Mouse (Mus musculus) limb, embryonic 11.5 days (tissue): ENCODE measurements around the gene Plaa. TPM values are rescaled to one million over a fixed set of nuclear protein-coding genes. Genes with fewer than 3 reads are reported as not detected.

Experiments used
- ATAC-seq: fragments of 200-750 bp; cut with Nextera tagmentation; 2 replicates; pipeline ENCODE4 v1.8.0; 2017; ENCODE audit warnings: low read depth; ENCODE audit not compliant: insufficient number of reproducible peaks, low FRiP score, low TSS enrichment
- DNase-seq: peaks from one replicate; pipeline ENCODE4 v3.0.0-alpha.2; 2015; ENCODE audit warnings: low spot score
- H3K27ac ChIP-seq: fragments of 300-500 bp; sonication (generic); replicated peaks from 2 replicates; pipeline ENCODE4 v1.5.1; 2014; ENCODE audit warnings: low read depth, mild to moderate bottlenecking, low read length
- H3K27me3 ChIP-seq: fragments of 300-500 bp; sonication (generic); 2 replicates; pipeline ENCODE4 v1.6.1; 2014; ENCODE audit warnings: mild to moderate bottlenecking, low read length, mixed read lengths; ENCODE audit not compliant: control insufficient read depth, insufficient read depth
- H3K36me3 ChIP-seq: fragments of 300-500 bp; sonication (generic); 2 replicates; pipeline ENCODE4 v1.6.1; 2014; ENCODE audit warnings: mild to moderate bottlenecking, low read length, moderate library complexity, mixed read lengths; ENCODE audit not compliant: control insufficient read depth, insufficient read depth
- H3K4me1 ChIP-seq: fragments of 300-500 bp; sonication (generic); 2 replicates; pipeline ENCODE4 v1.6.1; 2014; ENCODE audit warnings: low read length, mixed read lengths; ENCODE audit not compliant: control insufficient read depth, insufficient read depth
- H3K4me2 ChIP-seq: fragments of 300-500 bp; sonication (generic); 2 replicates; pipeline ENCODE4 v1.6.1; 2014; ENCODE audit warnings: low read depth, mild to moderate bottlenecking, moderate library complexity; ENCODE audit not compliant: severe bottlenecking
- H3K4me3 ChIP-seq: fragments of 300-500 bp; sonication (generic); 2 replicates; pipeline ENCODE4 v1.5.1; 2014; ENCODE audit warnings: low read depth, low read length
- H3K9ac ChIP-seq: fragments of 300-500 bp; sonication (generic); 2 replicates; pipeline ENCODE4 v1.6.1; 2014; ENCODE audit warnings: mild to moderate bottlenecking, low read length
- H3K9me3 ChIP-seq: fragments of 300-500 bp; sonication (generic); 2 replicates; pipeline ENCODE4 v1.6.1; 2016; ENCODE audit warnings: low read length; ENCODE audit not compliant: control insufficient read depth
- WGBS: fragments of 180-500 bp; shearing (Covaris S2); extraction: QIAGEN DNeasy Blood & Tissue Kit; methylation state at CpG from one replicate; pipeline ENCODE4 v1.1.7; 2014; 5-methylcytosine and 5-hydroxymethylcytosine counted together
- polyA plus RNA-seq: library from polyadenylated mRNA; unstranded; fragments of >200 nt; fragmentation: Nextera tagmentation; extraction: Ambion mirVana; gene quantifications from 2 replicates; pipeline ENCODE4 v1.2.1, GENCODE M21; 2014

Plaa gene
- polyA plus RNA-seq, 1 experiment from 2014 or later: 86.0 TPM

DNA sequence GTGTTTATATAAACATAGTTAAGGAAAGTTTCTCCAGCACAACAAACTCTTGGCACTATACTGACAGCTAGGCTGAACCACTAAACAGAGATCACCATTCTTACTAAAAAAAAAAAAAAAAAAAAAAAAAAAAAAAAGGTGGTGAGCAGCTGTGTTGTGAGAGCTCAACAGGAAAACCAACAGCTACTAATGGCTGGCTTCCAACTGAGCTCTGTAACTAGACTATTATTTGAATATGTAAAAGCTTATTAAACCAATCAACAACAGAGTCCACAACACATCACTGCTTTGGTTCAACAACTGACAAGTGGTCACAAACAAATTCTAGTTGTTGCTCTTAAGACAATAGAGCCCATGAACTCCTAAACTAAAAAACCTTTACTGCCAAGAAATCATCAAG lies 69.8 kb downstream of the Plaa start:
- H3K9me3 ChIP-seq: no peaks in the 10 kb centered on the region
- no peak for DNase-seq

DNA sequence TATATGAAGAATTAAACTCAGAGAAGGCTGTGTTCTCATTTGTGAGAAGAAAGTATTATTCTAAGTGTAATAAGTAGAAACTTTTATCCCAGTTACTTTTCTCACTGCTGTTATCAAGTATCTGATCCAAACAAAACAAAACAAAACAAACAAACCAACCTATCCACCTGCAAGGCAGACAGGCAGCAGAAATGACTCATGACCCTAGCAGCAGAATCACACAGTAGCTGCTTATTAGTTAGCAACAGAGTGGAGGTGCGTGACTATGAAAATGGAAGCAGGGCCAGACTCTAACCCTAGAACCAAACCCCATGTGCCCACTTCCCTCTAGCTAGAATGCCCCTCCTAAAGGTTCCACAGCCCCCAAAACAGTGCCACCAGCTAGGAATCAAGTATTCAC lies 73.6 kb downstream of the Plaa start:
- no peak overlapping the region for H3K4me2 ChIP-seq
- H3K27ac ChIP-seq: no peak overlapping the region
- no peaks in the 10 kb centered on the region for H3K9me3 ChIP-seq
- DNase-seq: no peak
- no peak overlapping the region for H3K9ac ChIP-seq
- H3K4me1 ChIP-seq: no peaks in the 10 kb centered on the region
- WGBS: 93% methylated on average over 1 of the region's 1 CpGs
- no peak overlapping the region for H3K4me3 ChIP-seq
- no peaks in the 10 kb centered on the region for H3K36me3 ChIP-seq
- no peaks in the 10 kb centered on the region for H3K27me3 ChIP-seq
- no peak for ATAC-seq

More for the DNA sequence above, 69.8 kb downstream of the Plaa start:
- Histone ChIP-seq H3K9ac (no peak overlapping the region), H3K4me1 (no peaks in the 10 kb centered on the region), H3K27me3 (no peaks in the 10 kb centered on the region), H3K4me2 (no peak overlapping the region), H3K4me3 (no peak overlapping the region), H3K36me3 (no peaks in the 10 kb centered on the region), H3K27ac (no peak overlapping the region)
- no peak for ATAC-seq

DNA sequence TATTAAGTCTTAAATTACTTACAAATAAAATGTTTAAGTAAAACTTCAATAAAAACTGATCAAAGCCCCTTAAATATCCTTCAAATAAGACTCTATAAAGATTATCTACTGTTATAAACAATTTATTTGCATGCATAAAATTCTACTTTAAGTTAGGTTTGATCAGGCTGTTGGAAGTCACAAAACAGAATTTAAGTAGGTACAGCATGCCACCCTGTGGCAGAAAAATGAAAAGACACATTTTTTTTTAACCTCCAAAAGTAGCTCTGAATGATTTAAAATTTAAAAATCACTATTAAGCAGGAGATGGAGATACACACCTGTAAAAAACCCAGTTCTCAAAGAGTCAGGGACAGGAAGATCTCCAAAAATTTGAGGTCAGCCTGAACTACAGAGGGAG lies 79.7 kb downstream of the Plaa start:
- no peaks in the 10 kb centered on the region for H3K9me3 ChIP-seq
- H3K4me3 ChIP-seq: no peak overlapping the region
- H3K27me3 ChIP-seq: no peaks in the 10 kb centered on the region
- H3K27ac ChIP-seq: no peak overlapping the region
- no peak overlapping the region for H3K9ac ChIP-seq
- ATAC-seq (no peak), DNase-seq (no peak)
- no peaks in the 10 kb centered on the region for H3K36me3 ChIP-seq
- no peaks in the 10 kb centered on the region for H3K4me1 ChIP-seq
- no peak overlapping the region for H3K4me2 ChIP-seq

DNA sequence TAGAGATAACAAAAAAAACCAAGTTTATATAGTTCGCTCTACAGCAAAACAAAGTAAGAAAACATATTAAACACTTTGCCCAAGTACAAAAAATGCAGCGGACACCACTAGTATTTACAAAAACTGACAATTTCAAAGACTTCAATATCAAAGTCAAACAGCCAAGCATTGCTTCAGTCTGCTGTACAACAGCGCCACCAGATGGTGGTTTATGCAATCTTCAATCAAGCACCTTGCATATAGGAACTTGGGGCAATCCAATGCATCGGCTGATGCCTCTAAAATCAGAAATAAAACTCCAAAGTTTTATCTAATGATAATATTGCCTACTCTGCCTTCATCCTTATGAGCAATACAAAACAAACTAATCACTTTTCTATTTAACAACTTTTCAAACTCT lies 85.4 kb downstream of the Plaa start:
- H3K27ac ChIP-seq: no peak overlapping the region
- DNase-seq: peak; percentile 56

More for the DNA sequence above, 85.4 kb downstream of the Plaa start:
- WGBS: 63% methylated on average over 4 of the region's 4 CpGs
- H3K36me3 ChIP-seq: no peaks in the 10 kb centered on the region
- no peak for ATAC-seq
- no peaks in the 10 kb centered on the region for H3K27me3 ChIP-seq
- H3K9me3 ChIP-seq: no peaks in the 10 kb centered on the region
- H3K4me2 ChIP-seq: no peak overlapping the region
- no peak overlapping the region for H3K9ac ChIP-seq
- H3K4me1 ChIP-seq: no peaks in the 10 kb centered on the region
- no peak overlapping the region for H3K4me3 ChIP-seq

Other genes with a start within 250 kb of the Plaa start
- 0.40 TPM in 1 of 2 replicates, not detected in the other for gene Gm10306, start 46.7 kb downstream of the Plaa start, polyA plus RNA-seq
- 29.9 and 30.9 TPM in 2 replicates for gene Caap1, start 46.4 kb downstream of the Plaa start, polyA plus RNA-seq
- gene Ift74, start 11.2 kb upstream of the Plaa start, polyA plus RNA-seq: 59.8 and 63.3 TPM in 2 replicates
- gene Lrrc19, start 46.9 kb upstream of the Plaa start, polyA plus RNA-seq: 1.2 and 1.3 TPM in 2 replicates
- 9.0 and 9.6 TPM in 2 replicates for gene Tek, start 136.0 kb upstream of the Plaa start, polyA plus RNA-seq